Mouse (Mus musculus) left cerebral cortex, postnatal 10 days (tissue): ENCODE data around the gene Sigmar1. TPM values are rescaled to one million over a fixed set of nuclear protein-coding genes. Genes with fewer than 3 reads are reported as not detected.

Experiments
- DNase-seq, 2 experiments: peaks; one replicate each; pipeline ENCODE4 v3.0.0; 2021 to 2022; ENCODE audit warnings: low spot score in 2 of 2, mixed read lengths in 1 of 2; ENCODE audit errors: extremely low spot score in 1 of 2
- intact Hi-C: fragments of 180-260 bp; cut with DNase I; formaldehyde crosslinking; loops from one replicate; pipeline ENCODE4 v1.15.1; 2025
- total RNA-seq, 2 experiments: library from RNA; stranded (reverse); gene quantifications; 2 replicates each; pipeline ENCODE4 v1.2.3; 2021

The Sigmar1 gene
- total RNA-seq, 2 experiments from 2014 or later, result 55.8 to 70.4 TPM

GRCm38 (mm10) chr4:41759206-41759605 is 3.2 kb upstream of the Sigmar1 start:
- intact Hi-C loops, result no loop called here
- DNase-seq, result peak in 1 of 2 experiments; percentile 66

GRCm38 (mm10) chr4:41758701-41759100 is 2.7 kb upstream of the Sigmar1 start:
- DNase-seq, result no peak
- intact Hi-C loops, result no loop called here

DNA sequence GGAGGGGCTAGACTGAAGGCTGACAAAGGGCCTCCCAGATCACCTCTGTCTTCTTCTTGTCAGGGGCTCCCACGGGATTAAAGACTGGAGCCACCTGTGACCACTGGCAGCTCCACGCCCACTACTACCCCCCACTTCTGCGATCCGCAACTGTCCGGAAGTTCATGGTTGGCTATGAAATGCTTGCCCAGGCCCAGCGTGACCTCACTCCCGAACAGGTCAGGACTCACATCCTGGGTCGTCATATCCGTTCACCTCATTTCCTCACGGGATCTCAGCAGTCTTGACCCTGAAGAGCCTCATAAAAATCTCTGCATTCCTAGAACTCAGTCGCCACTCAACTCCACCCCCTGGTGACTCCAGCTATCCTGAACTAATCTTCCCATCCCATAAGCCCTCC is 2.1 kb upstream of the Sigmar1 start:
- intact Hi-C loops, result no loop called here
- DNase-seq, result no peak

DNA sequence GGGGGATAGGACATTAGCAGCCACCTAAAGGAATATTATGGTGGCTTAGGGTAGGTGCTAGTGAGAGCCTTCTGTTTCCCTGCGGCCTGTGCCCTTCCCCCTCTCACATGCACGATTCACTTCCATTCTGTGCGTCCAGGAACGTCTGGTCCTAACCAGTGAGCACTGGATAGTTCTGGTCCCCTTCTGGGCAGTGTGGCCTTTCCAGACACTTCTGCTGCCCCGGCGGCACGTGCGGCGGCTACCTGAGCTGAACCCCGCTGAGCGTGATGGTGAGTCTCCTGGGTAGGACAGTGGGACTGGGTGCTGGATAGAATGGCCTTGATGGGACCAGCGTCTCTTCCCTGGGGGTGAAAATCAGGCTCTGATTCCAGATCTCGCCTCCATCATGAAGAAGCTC is 1.4 kb upstream of the Sigmar1 start:
- intact Hi-C loops, result no loop called here
- DNase-seq, result no peak

DNA sequence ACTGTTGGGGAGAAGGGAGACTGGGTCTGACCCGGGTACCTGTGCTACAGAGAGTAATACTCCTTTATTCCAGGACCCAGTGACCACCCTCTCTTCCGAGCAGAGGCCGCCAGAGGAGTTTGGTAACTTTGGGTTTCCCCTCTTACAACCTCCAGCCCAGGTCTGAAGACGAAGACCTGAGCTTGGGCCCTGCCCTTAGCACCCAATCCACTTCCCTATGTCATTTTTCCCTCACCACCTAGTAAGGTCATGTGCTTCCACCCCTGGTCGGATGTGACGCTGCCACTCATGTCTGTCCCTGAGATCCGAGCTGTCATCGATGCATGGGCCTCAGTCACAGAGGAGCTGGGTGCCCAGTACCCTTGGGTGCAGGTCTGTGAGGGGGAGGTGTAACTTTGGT is 483 bp upstream of the Sigmar1 start:
- DNase-seq, result no peak
- intact Hi-C loops, result no loop called here

DNA sequence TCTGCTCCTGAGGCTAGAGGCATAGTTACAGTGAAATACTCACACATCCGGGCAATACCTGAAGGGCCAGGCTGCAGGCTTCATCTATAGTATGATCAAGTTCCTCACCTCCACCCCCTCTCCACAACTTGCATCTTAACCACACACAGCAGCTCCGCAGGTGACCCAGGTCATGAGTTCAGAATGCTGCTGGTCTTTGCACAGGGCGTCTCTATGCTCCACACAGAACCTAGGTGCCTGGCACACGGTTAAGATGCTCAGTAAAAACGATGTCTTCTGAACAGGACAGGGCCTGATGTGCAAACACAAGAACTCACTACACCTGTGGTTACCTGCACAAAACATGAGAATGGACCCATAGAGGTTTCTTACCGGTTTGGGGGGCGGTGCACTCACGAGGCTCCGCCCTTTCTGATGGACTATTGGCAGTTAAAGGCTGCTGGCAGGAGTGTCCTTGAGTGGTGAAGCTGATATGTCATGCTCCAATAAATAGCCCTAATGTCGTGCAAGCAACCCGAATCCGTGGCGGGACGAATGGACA is 1.1 kb downstream of the Sigmar1 start, which contains the start of gene Galt:
Gene Galt, plus strand, starts transcription at position 432 of the 541 bp plus-strand sequence.
- intact Hi-C loops, result no loop called here
- DNase-seq, result no peak

GRCm38 (mm10) chr4:41745021-41745420 is 10.9 kb downstream of the Sigmar1 start:
- intact Hi-C loops, result no loop called here
- DNase-seq, result no peak

GRCm38 (mm10) chr4:41744131-41744530 is 11.8 kb downstream of the Sigmar1 start:
- DNase-seq, result no peak
- intact Hi-C loops, result no loop called here

DNA sequence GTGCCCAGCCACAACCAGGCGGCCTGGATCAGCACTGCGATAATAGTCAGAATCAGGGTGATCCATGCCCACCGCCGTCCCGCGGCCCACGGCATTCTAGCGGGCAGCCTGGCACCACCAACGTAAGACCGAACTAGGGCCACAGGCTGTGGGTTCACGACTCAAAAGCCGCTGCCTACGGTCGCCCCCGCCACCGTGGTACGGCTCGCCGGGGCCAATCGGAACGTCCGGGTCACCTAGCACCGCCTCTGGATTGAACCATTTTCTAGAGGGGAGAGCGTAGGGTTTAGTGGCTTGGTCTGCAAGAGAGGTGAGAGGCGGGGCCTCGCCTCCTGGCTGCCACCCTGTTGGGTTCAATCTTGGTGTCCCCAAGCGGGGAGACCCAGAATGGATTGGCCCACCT is 14.8 kb downstream of the Sigmar1 start:
- intact Hi-C loops, result no loop called here
- DNase-seq, result peak; percentile 93 to 94

DNA sequence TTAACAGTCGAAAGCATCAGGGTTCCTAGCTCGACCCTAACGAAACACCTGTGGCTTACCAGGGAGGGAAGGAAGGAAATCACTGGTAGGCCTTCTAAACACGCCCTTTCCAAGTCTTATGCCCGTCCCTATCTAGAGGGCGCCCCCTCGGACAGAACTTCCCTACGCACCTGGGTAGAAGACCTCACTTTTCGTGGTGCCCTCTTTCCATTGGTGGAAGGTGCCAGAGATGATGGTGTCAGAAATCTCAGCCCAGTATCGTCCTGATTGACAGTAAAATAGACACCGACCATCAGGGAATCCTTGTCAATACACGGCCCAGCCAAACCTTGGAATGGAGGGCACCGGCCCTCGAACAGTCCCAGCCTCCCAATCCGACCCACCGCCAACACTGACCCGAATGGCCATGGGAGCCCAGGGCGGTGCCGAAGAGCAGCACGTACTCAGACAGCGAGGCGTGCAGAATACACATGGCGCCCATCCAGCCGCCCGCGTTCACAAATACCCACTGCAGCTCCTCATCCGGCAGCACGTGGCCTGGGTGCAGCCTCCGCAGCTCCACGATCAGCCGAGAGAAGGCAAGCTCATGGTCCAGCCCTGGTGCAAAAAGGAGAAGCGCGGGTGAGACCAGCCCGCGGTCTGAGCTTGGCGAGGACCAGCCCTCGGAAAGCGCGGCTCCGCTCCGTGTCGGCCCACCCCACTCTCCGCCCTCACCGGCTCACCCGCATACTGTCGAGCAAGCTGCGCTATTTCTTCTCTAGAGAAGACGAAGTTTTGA is 15.4 kb downstream of the Sigmar1 start:
- intact Hi-C loops, result no loop called here
- peak; percentile 63 to 83 for DNase-seq

GRCm38 (mm10) chr4:41739260-41739659 is 16.7 kb downstream of the Sigmar1 start:
- intact Hi-C loops, result no loop called here
- DNase-seq, result no peak

DNA sequence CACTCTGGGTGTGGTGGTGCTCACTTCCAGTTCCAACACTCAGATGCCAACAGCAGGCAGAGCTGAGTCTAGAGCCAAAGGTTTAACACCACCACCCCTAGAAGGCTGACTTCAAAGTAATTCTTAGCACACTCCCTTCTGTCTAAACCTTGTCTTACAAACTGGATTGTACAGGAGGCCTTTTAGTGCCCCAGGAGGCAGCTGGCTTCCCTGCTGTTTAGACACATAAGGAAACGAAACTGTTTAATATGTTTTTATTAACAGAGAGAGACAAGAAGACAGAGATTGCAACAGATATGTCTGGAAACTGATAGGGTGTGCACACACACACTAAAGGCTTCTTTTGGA is 17.7 kb downstream of the Sigmar1 start:
- intact Hi-C loops, result no loop called here
- no peak for DNase-seq

GRCm38 (mm10) chr4:41737602-41738255 is 18.2 kb downstream of the Sigmar1 start:
- DNase-seq, result peak; percentile 74 to 76
- intact Hi-C loops, result no loop called here

DNA sequence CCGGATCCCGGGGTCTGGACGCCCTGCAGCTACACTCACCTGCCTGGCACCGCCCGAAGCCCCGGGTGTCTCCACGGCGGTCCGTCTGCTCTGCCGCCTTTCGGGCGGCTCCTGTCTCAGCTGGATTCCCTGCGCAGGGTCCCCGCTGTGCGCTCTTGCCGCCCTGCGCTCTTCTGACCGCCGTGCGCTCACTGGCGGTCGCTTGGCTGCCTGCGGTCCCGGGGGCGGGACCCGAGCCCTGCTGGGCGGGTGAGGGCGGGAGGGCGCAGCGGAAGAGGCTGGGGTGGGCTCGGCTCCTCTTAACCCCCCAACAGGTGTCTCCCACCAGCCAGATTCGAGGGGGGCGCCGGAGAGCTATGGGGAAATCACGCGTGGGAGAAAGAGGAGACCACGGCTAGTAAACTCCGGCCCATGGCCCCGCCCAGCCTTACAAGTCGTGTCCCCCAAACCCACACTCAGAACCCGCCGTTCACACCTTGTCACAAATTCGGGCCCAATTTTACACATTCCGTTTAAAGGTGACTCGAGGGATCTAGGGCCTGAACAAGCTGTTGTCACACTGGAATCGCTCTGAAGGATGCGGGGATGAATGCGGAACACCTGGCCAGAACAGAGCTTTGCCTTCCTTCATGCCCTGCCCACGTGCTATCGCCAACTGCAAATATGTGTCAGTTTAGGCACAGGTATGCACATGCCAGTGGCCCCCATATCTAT is 24.7 kb downstream of the Sigmar1 start, which contains the start of gene Arid3c:
Gene Arid3c, minus strand, starts transcription at position 91 of the 714 bp plus-strand sequence.
- no peak for DNase-seq
- intact Hi-C loops, result no loop called here

GRCm38 (mm10) chr4:41726826-41727621 is 28.9 kb downstream of the Sigmar1 start:
- intact Hi-C loops, result no loop called here

DNA sequence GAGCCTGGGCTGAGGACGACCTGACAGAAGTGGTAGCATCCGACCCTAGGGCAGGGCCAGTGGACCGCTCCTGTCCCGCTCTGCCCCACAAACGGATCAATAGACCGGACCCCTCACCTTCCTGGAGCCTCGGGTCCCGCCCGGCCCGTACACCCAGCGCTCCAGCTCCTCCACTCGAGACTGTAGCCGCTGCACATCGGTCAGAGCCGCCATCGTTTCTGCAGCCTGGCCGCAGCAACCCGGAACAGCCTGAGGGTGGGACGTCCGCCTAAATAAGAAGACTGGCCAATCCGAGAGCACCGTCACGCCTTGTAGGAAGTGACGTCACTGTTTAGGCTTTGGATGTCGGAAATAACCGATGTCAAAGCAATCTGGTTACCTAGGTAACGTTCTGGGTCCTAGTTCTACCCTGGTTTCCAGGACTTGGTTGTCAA is 33.0 kb downstream of the Sigmar1 start, which contains the start of gene Dctn3:
Gene Dctn3, minus strand, starts transcription at position 253 of the 434 bp plus-strand sequence.
- intact Hi-C loops, result no loop called here
- peak; percentile 92 to 96 for DNase-seq

More at GRCm38 (mm10) chr4:41726826-41727621, 28.9 kb downstream of the Sigmar1 start:
- DNase-seq, result no peak

DNA sequence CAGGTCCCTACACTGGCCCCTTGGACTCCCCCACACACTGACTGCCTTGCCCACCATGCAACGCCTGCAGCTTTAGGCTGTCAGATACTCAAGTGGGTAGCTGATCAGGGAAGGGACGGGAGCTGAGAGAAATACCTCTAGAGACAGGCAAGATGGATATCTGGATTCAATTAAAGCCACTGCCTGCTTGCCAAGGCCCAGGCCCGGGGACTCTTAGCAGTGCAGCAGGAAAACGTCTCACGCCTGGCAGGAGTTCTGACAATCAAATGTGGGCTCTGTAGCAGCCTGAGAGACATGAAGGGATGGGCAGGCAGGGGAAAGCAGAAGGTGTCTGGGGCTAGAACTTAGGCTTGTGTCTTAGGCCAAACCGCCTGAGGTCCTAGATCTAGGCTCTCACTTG is 39.1 kb downstream of the Sigmar1 start:
- intact Hi-C loops, result no loop called here
- peak in 1 of 2 experiments; percentile 17 for DNase-seq

DNA sequence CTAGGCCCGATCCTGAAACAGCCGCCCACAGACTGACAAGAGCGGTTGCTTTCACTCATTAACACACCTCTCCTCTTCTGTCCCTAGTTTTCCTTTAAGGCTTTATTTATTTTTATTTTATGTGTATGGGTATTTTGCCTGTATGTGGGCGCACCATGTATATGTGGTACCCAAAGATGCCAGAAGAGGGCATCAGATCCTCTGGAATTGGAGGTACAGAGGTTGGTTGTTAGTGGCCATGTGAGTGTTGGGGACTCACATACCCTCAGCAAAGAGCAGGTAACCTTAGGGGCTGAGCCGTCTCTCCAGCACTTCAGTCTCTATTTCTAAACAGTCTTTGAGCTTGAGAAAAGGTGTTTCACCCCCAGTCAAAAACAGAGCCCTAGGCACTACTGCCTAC is 40.4 kb downstream of the Sigmar1 start:
- intact Hi-C loops, result no loop called here
- DNase-seq, result peak in 1 of 2 experiments; percentile 36
